Mouse (Mus musculus): ENCODE data around the gene Med29. TPM values are rescaled to one million over a fixed set of nuclear protein-coding genes. Genes with fewer than 3 reads are reported as not detected.

Med29 gene
- total RNA-seq, 2 experiments from 2014 or later, result 19.3 to 22.0 TPM

DNA sequence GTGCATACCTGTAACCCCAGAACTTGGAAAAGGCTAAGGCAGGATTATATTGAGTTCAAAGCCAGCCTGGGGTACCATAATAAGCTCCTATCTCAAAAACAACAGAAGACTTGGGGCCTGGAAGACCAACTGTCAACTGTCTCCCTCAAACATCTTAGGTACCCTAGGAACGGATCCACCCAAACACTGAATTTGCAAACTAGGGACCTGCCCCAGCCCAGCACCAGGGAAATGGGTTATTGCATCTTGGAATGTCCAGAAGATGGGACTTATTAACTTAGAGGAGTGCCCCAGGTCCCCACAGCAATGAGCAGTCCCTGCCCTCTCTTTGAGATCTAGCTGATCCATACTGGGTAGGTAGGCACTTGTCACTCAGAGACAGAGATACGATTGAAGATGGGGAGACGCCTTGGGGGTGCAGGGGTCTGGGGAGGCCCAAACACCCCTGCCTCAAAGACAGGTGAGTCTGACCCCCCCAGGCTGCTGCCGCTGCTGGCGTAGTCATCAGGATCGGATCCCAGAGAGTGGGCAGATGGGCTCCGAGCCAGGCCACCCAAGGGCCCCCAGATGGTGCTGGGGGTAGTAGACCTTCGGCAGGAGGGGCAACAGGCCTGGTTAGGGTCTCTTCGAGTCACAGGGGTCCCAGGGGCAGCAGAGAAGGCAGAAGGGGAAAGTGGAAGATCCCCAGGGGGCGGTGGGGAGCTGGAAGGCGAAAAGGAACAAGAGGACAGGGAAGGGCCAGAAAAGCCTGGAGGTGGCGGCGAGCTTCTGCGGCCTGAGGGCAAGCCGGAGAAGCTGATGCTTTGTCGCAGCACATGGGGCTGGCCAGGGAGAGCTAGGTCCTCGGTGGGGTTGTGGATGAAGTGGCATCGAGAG lies 15.1 kb downstream of the Med29 start:
- no peak for DNase-seq (ENCODE audit: extremely low spot score in 1 of 2, low spot score in 1 of 2)

DNA sequence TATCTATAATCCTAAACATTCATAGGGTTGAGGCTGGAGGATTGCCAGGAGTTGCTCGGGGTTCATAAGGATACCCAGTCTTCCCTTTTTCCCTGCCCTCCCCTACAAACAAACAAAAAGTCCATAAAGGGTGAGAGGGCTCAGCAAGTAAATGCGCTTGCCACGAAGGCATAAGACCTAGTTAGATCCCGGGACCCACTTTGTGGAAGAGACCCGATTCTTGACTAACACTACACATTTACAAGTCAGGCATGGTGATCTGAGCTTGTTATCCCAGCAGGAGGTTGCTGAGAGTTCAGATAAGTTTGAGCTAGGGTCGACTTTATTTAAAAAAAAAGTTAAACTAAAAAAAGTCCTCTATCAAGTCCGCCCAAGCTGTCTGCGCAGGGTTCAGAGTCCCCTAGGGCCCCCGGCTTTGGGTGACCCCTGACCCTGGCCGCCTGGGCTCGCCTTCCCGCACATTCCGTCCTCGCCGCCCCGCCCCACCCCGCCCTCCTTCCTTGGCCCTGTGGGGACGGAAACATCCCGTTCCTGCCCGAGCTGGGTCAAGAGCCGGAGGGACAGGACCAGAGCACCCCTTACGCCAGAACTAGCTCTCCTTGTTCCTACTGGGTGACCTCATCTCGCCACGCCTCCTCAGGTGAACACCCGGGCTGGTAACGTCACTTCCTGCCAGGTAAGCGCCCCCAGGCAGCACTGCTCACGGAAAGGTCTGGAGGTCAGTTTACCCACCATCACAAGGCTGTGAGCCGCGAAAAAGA lies 16.3 kb downstream of the Med29 start:
- no peak for DNase-seq (ENCODE audit: extremely low spot score in 1 of 2, low spot score in 1 of 2)

DNA sequence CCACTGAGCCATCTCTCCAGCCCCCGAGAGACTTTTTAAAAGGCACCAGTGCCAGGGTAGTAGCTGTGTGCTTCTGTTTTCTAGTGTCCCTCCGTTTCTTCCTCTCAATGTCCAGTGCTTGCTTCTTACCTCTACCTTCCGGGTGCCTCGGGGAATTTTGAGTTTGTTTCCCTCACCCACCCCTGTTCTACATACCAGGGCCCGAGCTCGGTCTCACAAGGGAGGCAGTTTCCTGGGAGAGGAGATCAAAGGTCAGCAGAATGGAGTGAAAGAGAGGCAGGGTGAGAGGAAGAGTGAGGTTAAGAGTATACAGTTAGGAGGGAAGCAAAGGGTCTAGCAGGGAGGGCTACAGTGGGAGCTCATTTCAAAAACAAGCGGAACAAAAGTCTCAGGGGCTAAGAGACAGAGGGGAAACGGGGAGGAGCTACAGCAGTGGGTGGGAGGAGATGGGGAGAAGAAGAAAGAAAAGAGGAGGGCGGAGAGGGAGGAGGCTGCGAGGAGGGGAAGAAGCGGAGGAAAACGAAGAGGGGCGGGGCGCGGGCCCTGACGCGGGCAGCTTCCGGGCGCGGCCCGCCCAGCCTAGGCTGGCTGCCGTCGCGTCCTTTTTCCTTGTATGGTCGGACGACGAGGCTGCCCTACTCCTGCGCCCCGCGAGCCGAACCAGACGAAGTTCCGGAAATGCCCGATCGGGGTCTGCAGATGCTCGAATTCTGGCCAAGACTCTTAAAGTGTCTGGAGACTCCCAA lies 17.2 kb downstream of the Med29 start:
- peak; percentile 43 to 55 for DNase-seq (ENCODE audit: extremely low spot score in 1 of 2, low spot score in 1 of 2)

DNA sequence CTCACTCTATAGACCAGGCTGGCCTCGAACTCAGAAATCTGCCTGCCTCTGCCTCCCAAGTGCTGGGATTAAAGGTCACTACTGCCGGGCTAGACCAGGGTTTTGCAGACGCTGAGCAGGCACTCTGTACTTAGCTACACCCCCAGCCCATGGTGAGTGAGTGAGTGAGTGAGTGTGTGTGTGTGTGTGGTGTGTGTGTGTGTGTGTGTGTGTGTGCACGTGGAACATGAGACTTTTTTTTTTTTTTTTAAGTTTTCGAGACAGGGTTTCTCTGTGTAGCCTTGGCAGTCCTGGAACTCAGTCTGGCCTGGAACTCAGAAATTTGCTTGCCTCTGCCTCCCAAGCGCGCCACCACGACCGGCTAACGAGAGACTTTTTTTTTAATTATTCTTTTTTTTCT lies 17.9 kb downstream of the Med29 start:
- no peak for DNase-seq (ENCODE audit: extremely low spot score in 1 of 2, low spot score in 1 of 2)

DNA sequence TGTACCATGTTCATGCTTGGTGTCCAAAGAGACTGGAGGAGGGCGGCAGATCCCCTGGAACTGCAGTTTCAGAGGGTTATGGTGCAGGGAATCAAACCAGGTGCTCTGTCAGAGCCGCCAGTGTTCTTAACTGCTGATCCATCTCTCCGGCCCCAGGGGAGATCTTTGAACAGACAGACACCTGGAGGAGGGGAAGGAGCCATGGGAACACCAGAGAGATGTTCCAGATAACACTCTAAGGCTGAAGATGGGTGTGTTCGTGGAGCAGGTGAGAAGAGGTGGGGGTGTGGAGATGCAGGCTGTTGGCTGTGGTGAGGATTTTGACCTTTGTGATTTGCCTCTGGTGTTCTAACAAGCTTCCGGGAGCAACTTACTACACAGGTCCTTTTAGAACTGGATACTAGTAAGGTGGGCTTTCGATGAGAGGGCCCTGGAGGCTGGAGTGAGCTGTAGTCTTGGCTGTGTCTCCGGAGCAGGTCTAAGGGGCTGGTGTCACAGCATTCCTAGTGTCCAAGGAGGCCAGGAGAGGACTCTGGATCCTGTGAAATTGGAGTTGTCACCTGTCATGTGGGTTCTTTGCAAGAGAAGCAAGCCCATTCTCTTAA lies 18.5 kb downstream of the Med29 start:
- DNase-seq (ENCODE audit: extremely low spot score in 1 of 2, low spot score in 1 of 2), result no peak

DNA sequence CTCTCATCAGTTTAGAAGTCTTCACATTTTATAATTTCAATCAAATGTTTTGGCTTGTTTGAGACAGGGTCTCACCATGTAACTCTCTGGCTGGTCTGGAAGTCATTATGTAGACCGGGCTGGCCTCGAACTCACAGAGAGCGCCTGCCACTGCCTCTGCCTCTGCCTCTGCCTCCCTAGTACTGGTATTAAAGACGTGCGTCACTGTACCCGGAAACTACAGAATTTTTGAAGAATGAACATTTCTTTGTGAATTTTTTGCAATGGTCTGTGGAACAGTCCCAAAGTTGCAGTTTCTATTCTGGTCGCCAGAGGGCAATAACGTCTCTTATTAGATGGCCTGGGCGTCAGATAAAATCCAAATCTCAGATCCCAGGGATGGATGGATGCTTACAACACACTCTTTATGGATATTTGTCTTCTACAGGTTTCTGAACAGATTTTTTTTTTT lies 19.4 kb downstream of the Med29 start:
- DNase-seq (ENCODE audit: extremely low spot score in 1 of 2, low spot score in 1 of 2), result peak; percentile 37 to 78

DNA sequence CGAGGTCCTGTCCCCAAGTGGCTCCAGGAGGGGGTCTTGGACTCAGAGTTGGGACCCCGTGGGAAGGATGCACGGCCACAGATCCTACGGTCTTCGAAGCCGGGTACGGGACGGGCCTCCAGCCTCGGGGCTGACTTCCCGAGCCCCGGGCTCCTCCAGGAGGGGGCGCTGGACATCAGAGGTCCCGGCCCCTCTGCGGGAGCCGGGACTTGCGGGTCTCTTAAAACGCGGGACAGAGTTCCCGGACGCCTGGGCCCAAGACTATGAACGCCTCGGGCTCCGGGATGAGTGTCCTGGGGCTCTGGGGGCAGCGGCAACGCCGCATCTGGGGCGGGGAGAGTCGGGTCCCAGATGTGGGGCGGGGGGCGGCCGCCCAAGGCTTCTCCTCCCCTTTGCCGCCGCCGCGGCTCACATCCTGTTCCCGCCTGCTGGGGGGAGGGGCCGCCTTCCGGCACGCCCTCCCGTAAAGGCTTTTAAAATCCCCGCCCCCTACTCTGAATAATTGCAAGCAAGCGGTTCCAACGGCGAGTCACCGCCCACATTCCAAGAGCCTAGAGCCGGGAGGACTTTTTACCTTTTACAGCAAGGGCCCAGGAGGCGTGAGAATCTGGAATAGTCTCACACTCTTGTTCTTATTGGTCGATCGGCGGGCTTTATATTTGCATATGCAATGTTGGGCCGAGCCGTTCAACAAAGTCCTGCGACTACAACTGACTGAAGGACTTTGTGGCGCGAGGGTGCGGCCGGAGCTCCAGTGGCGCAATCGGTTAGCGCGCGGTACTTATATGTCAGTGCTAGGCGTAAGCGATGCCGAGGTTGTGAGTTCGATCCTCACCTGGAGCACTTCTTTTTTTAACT lies 20.0 kb downstream of the Med29 start, which contains the start of gene Plekhg2:
TSS of gene Plekhg2 (minus strand) at position 349 of the 858 bp plus-strand sequence.
- peak; percentile 93 to 94 for DNase-seq (ENCODE audit: extremely low spot score in 1 of 2, low spot score in 1 of 2)

DNA sequence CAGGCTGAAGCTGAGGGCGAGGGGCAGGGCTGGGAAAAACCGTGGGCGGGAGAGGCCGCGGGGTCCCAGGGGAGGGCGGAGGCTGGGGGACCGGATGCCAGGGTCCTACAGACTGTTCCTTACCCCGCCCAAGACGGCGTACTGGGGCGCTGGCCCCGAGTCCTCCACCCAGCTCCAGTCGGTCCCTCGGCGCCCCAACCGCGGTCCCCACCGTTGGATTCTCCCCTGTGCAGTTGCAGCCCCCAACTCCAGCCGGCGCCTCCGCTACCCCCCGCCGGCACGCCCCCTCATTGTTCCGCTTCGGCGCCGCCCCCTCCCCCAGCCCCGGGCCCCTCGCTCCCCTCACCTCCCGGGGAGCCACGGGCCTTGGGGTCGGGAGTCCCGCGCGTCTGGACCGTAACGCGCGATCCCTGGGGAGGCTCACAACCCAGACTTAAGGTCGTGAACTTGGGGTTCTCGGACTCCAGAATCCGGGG lies 21.0 kb downstream of the Med29 start:
- DNase-seq (ENCODE audit: extremely low spot score in 1 of 2, low spot score in 1 of 2), result no peak

DNA sequence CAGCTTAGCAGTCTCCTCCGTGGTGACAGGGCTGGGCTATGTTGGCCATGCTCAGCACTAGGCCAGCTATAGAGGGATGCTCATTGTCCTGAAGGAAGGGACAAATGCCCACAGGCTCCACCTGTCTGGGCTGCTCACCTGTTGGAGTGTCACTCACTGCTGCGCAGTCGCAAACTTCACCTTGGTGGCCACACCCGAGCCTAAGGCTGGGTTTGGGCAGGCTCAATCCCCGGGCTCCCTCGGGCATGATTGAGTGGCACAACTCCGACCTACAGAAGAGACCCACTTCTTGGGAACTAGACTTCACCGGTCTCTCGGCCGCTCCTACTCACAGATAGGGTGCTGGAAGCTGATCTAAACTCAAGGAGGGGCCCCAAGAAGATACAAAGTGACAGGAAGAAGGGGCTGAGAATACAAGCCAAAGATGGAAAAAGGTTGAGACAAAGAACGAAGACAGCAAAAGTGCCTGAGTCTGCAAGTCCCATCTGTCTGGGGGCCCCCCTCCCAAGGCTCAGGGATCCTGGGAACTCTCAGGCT lies 21.5 kb downstream of the Med29 start:
- DNase-seq (ENCODE audit: extremely low spot score in 1 of 2, low spot score in 1 of 2), result no peak

DNA sequence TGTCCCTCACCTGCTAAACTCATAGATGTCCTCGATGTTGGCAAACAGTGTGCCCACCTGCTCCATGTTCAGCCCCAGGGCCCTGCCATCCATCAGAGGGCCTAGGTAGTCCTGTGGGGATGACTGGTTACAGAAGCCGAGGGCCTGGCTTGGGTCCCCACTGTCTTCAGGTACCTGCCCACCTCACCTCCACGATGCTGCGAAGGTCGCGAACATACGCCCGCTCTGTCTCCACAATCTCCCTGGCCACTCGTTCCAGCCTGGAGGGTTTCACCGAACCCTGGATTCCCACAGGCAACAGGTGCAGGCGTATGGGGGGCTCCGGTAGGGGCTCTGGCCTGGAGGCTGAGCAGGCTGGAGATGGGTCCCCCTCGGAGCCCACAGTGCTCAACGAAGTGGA lies 22.5 kb downstream of the Med29 start:
- DNase-seq (ENCODE audit: extremely low spot score in 1 of 2, low spot score in 1 of 2), result no peak

DNA sequence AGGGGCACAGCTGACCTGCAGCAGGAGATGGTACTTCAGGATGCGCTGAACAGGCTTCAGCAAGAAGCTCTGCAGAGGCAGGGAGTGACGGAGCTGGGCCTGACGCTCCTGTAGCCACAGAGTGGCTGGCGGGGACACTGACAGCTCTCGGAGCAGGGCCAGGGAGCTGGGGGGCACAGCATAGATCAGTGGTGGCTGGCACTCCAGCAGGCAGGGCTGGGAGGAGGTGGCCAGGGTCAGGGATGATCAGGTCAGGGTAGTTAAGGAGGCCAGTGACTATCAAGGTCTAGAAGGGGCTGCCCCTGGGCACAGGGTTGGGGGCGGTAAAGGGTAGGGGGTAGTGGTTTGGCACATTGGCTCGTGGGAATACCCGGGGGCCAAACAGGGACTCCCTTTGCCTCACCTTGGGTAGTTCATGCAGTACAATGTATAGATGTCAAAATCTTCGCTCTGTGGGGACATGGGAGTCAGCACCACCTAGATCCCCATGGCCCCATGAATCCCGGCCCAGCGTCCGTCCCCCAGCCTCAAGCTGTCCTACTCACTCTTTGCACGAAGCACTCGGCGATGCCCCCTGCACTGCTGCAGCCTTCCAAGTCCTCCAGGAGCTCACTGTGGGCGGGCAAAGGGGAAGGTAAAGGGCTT lies 24.1 kb downstream of the Med29 start:
- DNase-seq (ENCODE audit: extremely low spot score in 1 of 2, low spot score in 1 of 2), result no peak

DNA sequence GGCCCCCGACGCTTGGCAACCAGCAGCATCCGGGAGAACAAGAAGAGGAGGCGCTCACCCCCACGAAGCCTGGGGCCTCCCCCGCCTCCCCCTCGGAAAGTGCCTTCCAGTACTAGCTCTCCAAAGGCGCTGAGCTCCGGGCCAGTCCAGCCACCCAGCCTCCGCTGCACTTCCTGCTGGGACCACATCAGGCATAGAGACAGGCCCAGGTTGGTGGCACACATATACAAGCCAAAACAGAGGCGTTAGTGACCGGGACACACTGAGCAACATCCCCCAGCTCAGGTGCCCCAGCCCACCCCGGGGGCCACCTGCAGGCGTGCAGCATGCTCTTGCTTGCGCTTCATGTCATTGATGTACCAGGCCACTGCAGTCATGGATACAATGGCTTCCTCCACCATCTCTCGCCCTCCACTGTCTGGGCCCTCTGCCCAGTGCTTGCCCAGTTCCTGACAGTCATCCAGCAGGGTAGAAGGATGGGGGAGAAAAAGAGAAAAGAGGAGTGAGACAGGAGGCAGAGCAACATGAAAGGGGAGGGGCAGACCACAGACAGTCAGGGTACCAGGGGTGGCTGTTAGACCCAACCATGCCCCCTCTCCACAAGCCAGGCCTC lies 24.7 kb downstream of the Med29 start:
- no peak for DNase-seq (ENCODE audit: extremely low spot score in 1 of 2, low spot score in 1 of 2)

DNA sequence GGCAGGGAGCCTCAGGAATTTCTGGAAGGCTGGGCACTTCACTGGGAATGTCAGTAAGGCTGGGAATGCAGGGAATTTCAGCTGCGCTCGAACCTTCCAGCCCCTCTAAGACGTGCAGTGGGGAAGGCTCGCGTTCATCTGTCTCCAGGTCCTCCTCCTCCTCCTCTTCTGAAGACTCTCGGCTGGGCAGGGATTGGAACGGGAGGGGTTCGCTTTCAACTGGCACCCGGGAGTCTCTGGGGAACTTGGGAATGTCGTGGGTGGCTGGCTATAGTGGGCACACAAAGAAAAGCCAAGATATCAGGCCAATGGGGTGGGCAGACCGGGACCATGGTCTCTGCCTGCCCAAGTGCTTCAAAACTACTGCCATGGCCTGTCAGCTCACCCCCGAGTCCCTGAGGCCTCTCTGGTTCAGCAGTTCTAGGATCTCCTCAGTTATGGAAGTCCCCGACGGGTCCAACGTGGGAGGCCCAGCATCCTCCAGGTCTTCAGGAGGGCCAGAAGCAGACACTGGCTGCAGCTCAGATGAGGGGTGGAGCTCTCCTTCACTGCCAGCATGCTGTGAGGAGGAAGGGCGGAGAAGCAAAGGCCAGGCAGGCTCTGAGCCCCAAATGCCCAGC lies 30.0 kb downstream of the Med29 start:
- no peak for DNase-seq (ENCODE audit: extremely low spot score in 1 of 2, low spot score in 1 of 2)

DNA sequence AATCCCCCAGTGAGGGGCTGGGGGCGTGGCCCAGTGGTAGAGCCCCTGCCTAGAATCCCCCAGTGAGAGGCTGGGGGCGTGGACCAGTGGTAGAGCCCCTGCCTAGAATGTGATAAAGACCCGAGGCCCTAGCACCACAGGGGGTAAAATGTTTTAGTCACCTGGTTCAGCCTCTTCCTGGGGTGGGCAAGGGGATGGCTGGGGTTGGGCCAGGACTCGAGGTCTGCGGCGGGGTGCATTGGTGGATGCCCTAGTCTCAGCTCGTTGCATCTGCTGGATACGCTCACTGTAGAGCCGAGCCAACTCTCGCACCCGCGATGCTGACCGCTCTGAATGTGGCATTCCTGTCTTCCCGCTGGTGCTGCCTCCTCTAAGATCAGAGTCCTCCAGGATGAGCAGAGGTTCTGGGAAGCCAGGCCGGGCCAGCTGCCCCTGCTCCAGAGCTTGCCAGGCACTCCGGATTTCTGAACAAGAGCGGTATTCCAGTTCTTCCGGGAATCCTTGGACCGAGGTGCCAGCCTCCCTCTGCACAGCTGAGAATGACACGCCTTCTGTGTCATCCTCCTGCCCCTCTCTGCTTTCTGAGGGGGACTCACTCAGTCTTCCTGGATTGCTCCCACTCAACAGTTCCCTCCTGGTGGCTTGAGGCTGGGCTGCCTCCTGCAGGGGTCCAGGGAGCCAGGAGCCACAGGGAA lies 30.7 kb downstream of the Med29 start:
- no peak for DNase-seq (ENCODE audit: extremely low spot score in 1 of 2, low spot score in 1 of 2)

DNA sequence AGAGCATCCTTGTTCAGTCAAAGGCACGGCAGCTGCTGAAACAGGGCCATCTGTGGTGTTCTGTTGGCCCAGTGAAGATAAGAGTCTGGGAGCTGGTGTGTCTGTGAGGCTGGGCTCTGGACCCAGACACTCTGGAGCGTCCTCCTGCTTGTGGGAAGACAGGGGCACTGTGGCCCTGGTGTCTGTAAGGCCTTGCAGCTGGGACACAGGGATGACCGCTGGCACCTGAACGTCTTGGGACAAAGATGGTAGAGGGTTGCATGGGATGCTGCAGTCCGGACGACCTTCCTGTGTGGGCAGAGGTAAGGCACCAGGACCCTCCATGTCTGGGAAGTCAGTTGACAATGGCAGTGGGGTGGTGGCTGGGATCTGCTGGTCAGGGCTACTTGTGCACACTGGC lies 32.2 kb downstream of the Med29 start:
- no peak for DNase-seq (ENCODE audit: extremely low spot score in 1 of 2, low spot score in 1 of 2)

DNA sequence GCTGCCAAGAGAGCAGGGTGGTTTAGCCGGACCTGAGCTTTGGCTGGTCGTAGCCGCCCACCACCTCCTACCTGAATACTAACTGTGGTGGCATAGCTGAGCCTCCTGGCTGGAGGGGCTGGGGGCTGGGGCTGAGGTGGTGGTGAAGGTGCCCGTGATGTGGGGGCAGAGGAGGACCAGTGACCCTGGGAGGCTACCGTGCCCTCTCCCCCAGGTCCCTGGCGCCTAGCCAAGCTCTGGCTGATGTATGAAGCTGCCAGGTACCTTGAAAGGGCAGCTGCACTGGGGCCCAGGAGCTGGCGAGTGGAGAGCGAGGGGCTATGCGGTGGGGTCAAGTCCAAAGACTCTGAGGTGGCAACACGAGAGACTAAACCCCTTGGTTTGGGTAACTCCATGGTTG lies 32.7 kb downstream of the Med29 start:
- no peak for DNase-seq (ENCODE audit: extremely low spot score in 1 of 2, low spot score in 1 of 2)

DNA sequence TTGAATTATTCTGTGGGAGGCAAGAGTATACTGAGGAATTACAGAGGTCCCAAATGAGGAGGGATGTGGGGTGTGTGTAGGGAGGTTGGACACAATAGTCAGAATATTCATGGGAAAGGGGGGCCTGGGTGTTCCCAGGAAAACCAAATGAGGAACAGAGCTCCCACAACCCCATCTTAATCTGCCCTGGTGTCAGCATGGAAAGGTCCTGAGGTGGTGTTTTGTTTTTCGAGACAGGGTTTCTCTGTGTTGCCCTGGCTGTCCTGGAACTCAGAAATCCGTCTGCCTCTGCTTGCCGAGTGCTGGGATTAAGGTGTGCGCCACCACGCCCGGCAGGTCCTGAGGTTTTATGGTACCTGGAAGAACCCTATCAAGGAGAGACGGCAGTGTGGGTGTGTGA lies 34.1 kb downstream of the Med29 start:
- DNase-seq (ENCODE audit: extremely low spot score in 1 of 2, low spot score in 1 of 2), result no peak

Measured in layer of hippocampus, postnatal 25 days (tissue).